8 mouse cellular contexts compared by ENCODE assay signal in genomic region chr10:120811796-120812443, GRCm38 (mm10).
DNase-seq lines count a peak whose midpoint lies in the region; ATAC-seq and TF ChIP-seq lines count a peak whose summit lies in the region.

No protein-coding gene starts in this region.

- WGBS in heart, embryonic 15.5 days: 31% methylated on average over 24 of the region's 24 CpGs
- 14% methylated on average over 24 of the region's 24 CpGs for WGBS in thymus, adult 2 months
- 46% methylated on average over 24 of the region's 24 CpGs for WGBS in limb, embryonic 13.5 days
- 9% methylated on average over 24 of the region's 24 CpGs for WGBS in stomach, postnatal 0 days

- no peaks in the 10 kb centered on the region for H3K27me3 ChIP-seq in heart, embryonic 15.5 days
- no peaks in the 10 kb centered on the region; the same call in 1 of the 2 replicates for H3K27me3 ChIP-seq in thymus, adult 2 months (ENCODE audit: control insufficient read depth, insufficient read depth, low read length)
- H3K27me3 ChIP-seq in limb, embryonic 13.5 days: no peaks in the 10 kb centered on the region
- no peaks in the 10 kb centered on the region for H3K27me3 ChIP-seq in stomach, postnatal 0 days (ENCODE audit: control insufficient read depth, insufficient read depth, low read length)

- DNase-seq in heart, postnatal 14 days: no peak
- no peak for DNase-seq in thymus, adult 2 months
- DNase-seq in thymus, postnatal 36 days: no peak
- peak; percentile 74 for DNase-seq in stomach, postnatal 0 days (ENCODE audit: low spot score)
- DNase-seq in cerebellum, adult 9-10 months: no peak
- no peak for DNase-seq in gastrocnemius, postnatal 36 days

- TF ChIP-seq EP300 in stomach, postnatal 0 days (optimal IDR thresholded peaks at IDR 0.05): no peak

- peak overlapping the region; percentile 45 for H3K27ac ChIP-seq in heart, embryonic 15.5 days
- no peak overlapping the region for H3K27ac ChIP-seq in thymus, adult 2 months (ENCODE audit: control insufficient read depth, insufficient read depth, low read length)
- no peak overlapping the region for H3K27ac ChIP-seq in limb, embryonic 13.5 days
- peak overlapping the region; percentile 87 for H3K27ac ChIP-seq in stomach, postnatal 0 days (replicated peaks)

- intact Hi-C loops in heart, postnatal 14 days (cut with DNase I): no loop called here
- intact Hi-C loops in gastrocnemius, postnatal 36 days (cut with DNase I): no loop called here

- H3K9ac ChIP-seq in heart, embryonic 15.5 days: no peak overlapping the region
- H3K9ac ChIP-seq in limb, embryonic 13.5 days: no peak overlapping the region
- H3K9ac ChIP-seq in stomach, postnatal 0 days (ENCODE audit: low read length): peak overlapping the region; percentile 56

- no peaks in the 10 kb centered on the region for H3K36me3 ChIP-seq in heart, embryonic 15.5 days
- no peaks in the 10 kb centered on the region for H3K36me3 ChIP-seq in thymus, adult 2 months (ENCODE audit: control insufficient read depth, insufficient read depth, low read length)
- no peaks in the 10 kb centered on the region for H3K36me3 ChIP-seq in limb, embryonic 13.5 days
- no peaks in the 10 kb centered on the region for H3K36me3 ChIP-seq in stomach, postnatal 0 days (ENCODE audit: control insufficient read depth, insufficient read depth, low read length)

- peak overlapping the region; percentile 24 for H3K4me3 ChIP-seq in heart, embryonic 15.5 days
- peak overlapping the region; percentile 36 for H3K4me3 ChIP-seq in thymus, adult 2 months (ENCODE audit: control insufficient read depth, insufficient read depth, low read length)
- H3K4me3 ChIP-seq in limb, embryonic 13.5 days: no peak overlapping the region
- peak overlapping the region; percentile 18; the same call in 1 of the 2 replicates for H3K4me3 ChIP-seq in stomach, postnatal 0 days (ENCODE audit: low read depth, low read length)

- no peak for ATAC-seq in heart, embryonic 15.5 days (replicated peaks; ENCODE audit: insufficient number of reproducible peaks, insufficient read depth, low FRiP score, low read depth)
- no peak for ATAC-seq in limb, embryonic 13.5 days (ENCODE audit: low FRiP score, low read depth)
- ATAC-seq in stomach, postnatal 0 days (ENCODE audit: low FRiP score, low TSS enrichment): peak; percentile 88

- H3K4me1 ChIP-seq in heart, embryonic 15.5 days (replicated peaks): peaks cover 28% of the 10 kb centered on the region
- no peaks in the 10 kb centered on the region; the same call in 1 of the 2 replicates for H3K4me1 ChIP-seq in thymus, adult 2 months (replicated peaks; ENCODE audit: control insufficient read depth, insufficient read depth, low read length)
- H3K4me1 ChIP-seq in limb, embryonic 13.5 days: peaks cover 33% of the 10 kb centered on the region
- H3K4me1 ChIP-seq in stomach, postnatal 0 days (replicated peaks; ENCODE audit: control insufficient read depth, insufficient read depth): no peaks in the 10 kb centered on the region

- peak overlapping the region; percentile 49 for H3K4me2 ChIP-seq in heart, embryonic 15.5 days
- H3K4me2 ChIP-seq in limb, embryonic 13.5 days (replicated peaks): peak overlapping the region; percentile 46
- peak overlapping the region; percentile 56 for H3K4me2 ChIP-seq in stomach, postnatal 0 days (replicated peaks; ENCODE audit: low read depth)

- no peak for TF ChIP-seq CTCF in thymus, adult 2 months (IDR thresholded peaks at IDR 0.05; ENCODE audit: borderline replicate concordance, control insufficient read depth, extremely low read depth, insufficient read depth, low read length, poor library complexity)
- no peak for TF ChIP-seq CTCF in stomach, postnatal 0 days (IDR thresholded peaks at IDR 0.05; ENCODE audit: low read depth)

- H3K9me3 ChIP-seq in heart, embryonic 15.5 days (replicated peaks): no peaks in the 10 kb centered on the region
- H3K9me3 ChIP-seq in limb, embryonic 13.5 days: no peaks in the 10 kb centered on the region
- no peaks in the 10 kb centered on the region for H3K9me3 ChIP-seq in stomach, postnatal 0 days (ENCODE audit: control insufficient read depth, low read length)

- TF ChIP-seq POLR2A in thymus, adult 2 months (IDR thresholded peaks at IDR 0.05; ENCODE audit: control insufficient read depth, extremely low read depth, insufficient read depth, low read length, poor library complexity): no peak

Comparison
In these comparisons a context has a peak if more than half of its experiments do, and no peak if none do; other contexts are left out.
1. H3K27ac ChIP-seq: peak in heart, embryonic 15.5 days (single experiment) and stomach, postnatal 0 days (single experiment); none in thymus, adult 2 months (single experiment) and limb, embryonic 13.5 days (single experiment).
2. Peak in every context shown above with its lines, with median percentiles within 50 percentile points of each other: H3K4me2 ChIP-seq.